Mouse (Mus musculus): Measurements from ENCODE around the gene Atp6v1g3. TPM values are rescaled to one million over a fixed set of nuclear protein-coding genes. Genes with fewer than 3 reads are reported as not detected.

Gene Atp6v1g3
- not detected for total RNA-seq (2021)

DNA sequence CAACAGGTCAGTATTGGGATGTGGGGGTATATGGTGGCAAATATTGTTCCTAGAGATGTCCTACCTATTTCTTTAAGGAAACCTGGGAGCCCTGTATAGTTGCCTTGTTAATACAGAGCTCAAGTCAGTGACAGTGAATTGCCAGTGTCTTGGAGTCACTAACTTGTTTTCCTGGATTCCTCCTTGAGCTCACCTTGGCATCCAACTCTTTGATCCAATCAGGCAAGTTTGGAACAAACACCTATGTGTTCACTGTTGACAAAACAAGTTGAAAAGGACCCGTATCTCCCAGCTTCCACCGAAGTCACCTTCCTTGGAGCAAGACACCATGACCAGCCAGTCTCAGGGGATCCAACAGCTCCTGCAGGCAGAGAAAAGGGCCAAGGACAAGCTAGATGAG lies at the start of gene Atp6v1g3:
Gene Atp6v1g3 (plus strand): TSS at position 301 of the 400 bp plus-strand sequence.
- intact Hi-C loops (cut with DNase I): no loop called here
- DNase-seq: no peak

DNA sequence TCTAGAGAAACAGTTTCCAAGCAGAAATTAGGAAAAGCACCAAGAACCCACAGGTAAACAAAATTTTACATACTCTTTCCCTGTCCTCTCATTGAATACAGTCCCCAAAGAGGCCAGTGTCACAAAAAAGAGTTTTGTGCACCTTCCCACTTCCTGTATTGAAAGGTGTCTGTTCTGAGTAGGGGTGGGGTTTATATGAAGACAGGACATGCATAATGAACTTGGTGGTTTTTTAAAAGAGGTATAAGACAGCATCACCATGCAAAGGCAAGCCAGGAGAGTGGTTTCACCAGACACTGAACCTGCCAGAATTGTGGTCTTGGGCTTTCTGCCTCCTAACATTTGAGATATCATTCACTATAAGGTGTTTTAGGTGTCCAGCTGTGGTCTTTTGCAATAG lies 40.5 kb upstream of the Atp6v1g3 start:
- intact Hi-C loops (cut with DNase I): no loop called here

DNA sequence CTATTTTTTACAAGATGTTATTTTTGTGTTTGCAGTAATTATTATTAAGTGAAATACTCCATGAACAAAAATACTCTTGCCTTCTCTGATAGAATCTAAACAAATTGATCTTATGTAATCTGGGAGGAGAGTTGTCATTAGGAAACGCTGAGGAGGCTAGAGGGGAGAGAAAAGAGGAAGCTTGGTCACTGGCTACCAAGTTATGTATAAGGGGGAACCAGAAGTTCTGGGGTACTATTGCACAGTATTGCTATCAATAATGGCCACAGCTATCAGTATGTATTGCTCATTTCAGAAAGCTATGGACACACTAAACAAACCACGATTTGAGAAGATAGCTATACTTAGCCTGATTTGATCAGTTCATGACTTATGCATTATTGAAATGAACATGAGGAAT lies 36.3 kb upstream of the Atp6v1g3 start:
- DNase-seq: no peak
- intact Hi-C loops (cut with DNase I): no loop called here

More for the DNA sequence above, 40.5 kb upstream of the Atp6v1g3 start:
- no peak for DNase-seq

DNA sequence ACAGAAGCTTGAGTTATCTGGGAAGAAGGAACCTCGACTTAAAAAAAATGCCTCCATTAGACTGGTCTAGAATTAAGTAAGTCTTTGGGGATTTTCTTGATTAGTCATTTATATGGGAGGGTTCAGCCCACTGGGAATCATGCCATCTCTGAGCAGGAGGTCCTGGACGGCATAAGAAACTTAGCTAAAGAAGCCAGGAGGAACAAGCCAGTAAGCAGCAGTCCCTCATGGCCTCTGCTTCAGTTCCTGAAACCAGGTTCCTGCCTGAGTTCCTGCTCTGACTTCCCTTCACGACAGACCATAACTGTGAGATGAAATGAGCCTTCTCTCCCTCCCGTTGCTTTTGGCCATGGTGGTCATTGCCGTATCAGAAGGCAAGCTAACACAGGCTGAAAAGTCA lies 29.6 kb upstream of the Atp6v1g3 start:
- intact Hi-C loops (cut with DNase I): no loop called here
- peak; percentile 30 for DNase-seq

DNA sequence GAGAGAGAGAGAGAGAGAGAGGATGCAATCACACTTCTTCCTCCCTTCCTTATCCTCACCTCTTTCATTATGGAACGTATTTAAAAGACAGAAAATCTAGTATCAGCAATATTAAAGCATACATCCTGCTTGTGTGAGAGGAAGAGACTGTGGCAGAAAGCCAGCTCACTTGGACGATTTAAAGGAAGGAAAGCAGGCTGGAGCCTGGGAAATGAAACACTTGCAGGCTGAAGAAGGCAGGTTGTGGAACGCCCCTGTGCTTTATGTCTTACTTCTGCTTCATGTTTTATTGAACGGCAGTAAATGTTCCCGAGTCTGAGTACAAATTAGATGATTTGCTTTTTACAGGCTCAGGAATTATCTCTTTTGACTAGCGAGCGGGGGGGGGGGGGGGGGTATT lies 29.1 kb upstream of the Atp6v1g3 start:
- intact Hi-C loops (cut with DNase I): no loop called here
- DNase-seq: no peak

DNA sequence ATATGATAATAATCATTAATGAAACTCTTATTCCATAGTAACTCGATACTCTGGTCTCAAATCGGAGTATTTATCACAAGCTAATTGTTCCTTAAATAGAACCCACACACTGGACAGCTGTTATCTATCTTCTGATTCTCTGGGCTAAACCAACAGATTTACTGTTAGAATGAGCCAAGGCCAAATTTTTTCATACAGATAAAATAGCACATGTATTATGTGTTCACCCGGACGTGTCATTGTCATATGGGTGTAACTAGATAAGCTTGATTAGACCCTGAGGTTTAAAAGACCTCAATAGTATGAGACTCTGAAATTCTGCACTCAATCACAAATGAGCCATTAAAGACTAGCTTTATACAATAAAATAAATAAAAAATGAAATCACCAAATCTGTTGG lies 28.4 kb upstream of the Atp6v1g3 start:
- intact Hi-C loops (cut with DNase I): no loop called here
- DNase-seq: no peak

DNA sequence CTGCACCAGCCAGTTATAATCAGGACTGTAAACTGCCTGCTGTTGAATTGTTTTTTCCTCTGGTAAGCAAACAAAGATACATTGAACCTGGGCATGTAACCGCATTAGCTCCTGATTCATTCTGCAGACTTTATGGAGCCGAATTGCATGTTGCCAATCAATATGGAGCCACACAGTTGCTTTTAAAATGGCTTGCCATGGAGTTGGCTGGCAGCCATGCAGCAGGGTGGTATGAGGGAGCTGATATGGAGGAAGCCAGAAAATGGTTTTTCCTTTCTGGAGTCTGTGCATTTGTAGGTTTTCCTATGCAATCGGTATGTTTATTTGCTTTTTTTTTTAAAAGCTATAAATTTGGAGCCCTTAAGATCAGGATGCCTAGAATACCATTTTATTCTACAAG lies 28.0 kb upstream of the Atp6v1g3 start:
- peak; percentile 68 for DNase-seq
- intact Hi-C loops (cut with DNase I): no loop called here

DNA sequence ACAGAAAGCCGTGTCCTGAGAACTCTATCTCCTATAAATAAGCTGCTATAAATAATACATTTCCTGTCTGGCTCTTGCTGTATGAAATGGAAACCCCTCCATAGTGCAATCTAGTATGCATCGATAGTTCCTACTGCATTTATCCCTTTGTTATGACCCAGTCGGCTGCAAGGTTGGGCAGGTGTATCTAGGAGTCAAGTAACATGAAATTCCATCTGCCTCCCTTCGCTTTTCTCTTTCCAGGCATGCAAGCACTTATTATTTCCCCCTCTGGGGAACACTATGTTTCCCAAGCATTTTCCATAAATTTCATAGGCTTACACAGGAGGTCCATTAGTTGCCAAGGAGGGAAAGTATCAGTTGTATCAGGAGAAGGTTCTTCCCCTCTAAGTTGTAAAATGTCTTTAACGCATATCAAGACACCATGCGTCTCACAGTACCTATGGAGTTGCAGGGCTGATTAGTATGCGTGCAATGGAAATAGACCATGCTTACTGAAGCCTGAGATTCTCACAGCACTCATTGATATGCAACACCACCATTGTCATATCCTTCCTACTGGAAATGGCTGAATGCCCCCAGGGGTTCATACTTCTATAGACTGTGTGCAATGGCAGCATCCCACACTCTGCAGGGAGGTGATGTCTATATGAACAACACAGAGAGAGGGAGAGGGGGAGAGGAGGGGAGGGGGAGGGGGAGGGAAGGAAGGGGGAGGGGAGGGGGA lies 26.9 kb upstream of the Atp6v1g3 start:
- intact Hi-C loops (cut with DNase I): no loop called here
- no peak for DNase-seq

DNA sequence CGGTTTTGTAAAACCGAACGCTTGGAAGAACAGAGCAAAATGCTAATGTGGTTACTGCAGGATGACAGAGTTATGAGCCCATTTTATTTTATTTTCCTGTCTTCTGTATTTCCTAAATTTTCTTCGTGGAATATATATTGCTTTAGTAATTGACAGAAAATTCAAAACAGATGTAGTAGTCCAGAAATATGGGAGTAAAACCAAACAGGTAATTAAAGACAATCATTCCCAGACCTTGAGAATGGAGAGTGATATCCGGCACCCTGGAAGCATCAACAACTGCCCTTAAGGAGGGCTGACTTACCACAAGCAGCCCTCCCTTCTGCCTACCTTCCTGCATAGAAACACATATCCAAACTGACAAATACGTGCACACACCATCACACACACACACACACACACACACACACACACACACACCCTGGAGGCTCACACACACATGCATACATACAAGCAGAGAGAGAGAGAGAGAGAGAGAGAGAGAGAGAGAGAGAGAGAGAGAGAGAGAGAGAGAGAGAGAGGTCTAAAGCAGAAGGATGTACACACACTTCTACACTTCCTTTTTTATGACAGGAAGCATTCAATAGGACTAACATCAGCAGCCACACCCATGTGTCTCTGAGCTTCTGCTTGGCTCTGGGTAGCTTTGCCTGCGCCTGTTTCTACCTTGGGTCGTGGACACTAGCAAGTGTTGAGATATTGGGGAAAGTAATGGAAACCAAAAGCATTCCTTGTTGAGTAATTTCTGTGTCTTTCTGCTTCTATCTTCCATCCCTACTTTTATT lies 25.6 kb upstream of the Atp6v1g3 start:
- intact Hi-C loops (cut with DNase I): no loop called here
- no peak for DNase-seq

DNA sequence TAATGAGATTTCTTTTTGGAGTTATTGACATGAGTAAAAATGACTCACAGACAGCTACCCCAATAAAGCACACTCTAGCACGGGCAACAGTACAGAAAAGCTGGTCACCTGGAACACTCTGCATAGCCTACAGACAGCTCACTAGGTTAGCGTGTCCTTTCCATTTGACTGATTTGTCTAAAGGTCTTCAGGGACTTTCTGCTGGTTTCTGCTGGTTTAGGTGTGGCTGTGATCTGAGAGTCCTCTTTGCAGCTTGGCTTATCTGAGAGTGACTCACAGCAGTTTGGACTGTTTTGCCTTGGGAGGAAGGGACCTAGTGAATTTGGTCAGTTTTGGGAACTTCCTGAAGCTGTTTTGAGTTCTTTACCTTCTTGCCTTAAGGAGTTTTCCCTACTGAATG lies 24.8 kb upstream of the Atp6v1g3 start:
- intact Hi-C loops (cut with DNase I): no loop called here
- DNase-seq: no peak

DNA sequence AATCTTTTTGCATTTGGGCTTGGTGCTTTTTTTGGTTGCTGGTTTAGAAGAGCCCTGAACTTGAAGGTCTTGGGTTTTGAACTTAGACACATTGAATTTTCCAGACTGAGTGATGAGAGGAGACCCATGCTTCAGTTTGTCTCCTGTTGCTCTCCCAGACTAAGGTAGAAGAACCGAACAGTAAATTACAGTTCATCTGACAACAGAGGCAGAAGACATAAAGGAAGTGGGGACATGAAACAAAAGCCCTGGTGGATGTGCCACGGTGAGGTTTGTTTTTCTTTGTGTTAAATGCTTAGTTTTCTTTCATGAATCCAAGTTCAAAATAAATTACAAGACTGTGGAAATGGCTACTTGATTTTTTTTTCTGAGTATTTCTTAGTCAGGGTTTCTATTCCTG lies 22.6 kb upstream of the Atp6v1g3 start:
- DNase-seq: no peak
- intact Hi-C loops (cut with DNase I): no loop called here

DNA sequence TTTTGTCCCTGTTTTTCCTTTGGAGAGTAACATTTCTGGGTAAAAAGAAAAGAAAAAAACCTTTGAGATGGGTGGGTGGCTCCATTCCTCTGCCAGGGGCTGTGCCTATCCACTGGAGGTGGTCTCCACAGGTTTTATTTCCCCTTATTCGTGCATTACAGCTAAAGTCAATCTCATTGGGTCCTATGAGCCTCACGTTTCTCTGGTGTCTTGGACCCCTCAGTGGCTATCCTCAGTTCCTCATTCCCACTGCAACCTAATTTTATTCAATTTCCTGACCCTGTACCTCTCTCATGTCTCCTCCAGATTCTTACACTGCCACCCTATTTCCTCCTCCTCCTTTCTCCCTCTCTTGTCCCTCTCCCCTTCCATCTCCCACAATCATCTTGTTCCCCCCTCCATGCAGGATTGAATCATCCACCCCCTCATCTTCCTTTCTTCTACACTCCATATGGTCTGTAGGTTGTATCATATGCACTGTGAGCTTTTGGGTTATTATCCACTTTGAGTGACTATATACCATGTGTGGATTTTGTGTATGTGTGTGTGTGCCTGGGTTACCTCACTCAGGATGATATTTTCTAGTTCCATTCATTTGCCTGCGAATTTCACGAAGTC lies 17.3 kb upstream of the Atp6v1g3 start:
- intact Hi-C loops (cut with DNase I): no loop called here
- DNase-seq: no peak

DNA sequence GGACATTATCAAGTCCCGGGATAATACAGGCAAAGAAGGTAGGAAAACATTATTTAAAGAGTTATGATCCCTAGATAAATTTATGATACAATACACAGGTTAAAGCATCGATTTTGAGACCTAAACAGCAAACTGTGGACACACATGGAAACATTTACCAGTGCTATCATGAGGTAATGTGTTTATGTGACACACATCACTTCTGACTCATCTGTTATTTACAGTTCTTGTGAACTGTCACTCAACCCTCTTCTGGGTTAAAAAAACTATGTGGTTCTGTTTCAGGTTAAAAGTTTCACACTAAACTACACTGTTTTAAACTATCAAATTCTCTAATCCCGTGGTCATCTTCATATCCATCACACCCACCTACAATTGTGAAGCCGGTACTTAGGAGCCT lies 14.8 kb upstream of the Atp6v1g3 start:
- no peak for DNase-seq
- intact Hi-C loops (cut with DNase I): no loop called here

DNA sequence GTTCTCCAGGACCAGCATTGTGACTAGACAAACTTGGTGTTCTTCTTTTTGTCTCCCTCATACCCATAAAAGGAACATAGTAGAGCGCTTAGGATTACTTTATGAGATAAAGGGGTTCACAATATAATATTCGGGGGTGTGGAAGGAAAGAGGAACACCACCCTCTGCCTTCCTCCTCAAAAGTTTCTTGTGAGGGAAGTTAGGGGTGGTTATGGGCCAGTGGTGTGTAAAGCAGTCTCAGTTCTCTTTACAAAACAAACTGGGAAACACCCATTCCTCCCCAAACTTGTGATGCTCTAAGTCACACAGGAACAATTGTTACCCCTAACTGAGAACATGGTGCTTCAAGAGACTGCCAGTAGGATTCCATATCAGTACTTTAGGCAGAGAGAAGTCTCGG lies 12.0 kb upstream of the Atp6v1g3 start:
- DNase-seq: no peak
- intact Hi-C loops (cut with DNase I): no loop called here

DNA sequence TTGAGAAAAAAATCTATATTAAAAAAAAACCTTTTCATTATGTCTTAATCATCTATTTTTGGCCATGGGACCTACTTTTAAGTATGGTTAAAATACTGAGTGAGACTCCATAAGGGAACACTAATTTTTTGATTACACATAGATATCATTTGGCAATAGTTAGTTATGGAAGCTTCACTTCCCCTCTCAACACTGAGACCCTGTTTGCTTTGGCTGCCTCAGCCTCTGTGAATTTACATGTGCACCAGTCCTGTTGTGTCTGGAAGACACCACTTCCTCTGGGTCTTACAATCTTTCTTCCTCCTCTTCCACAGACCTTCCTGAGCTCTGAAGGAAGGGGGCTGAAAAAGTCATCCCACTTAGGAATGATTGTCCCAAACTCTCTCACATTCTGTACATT lies 11.1 kb upstream of the Atp6v1g3 start:
- intact Hi-C loops (cut with DNase I): no loop called here
- no peak for DNase-seq

DNA sequence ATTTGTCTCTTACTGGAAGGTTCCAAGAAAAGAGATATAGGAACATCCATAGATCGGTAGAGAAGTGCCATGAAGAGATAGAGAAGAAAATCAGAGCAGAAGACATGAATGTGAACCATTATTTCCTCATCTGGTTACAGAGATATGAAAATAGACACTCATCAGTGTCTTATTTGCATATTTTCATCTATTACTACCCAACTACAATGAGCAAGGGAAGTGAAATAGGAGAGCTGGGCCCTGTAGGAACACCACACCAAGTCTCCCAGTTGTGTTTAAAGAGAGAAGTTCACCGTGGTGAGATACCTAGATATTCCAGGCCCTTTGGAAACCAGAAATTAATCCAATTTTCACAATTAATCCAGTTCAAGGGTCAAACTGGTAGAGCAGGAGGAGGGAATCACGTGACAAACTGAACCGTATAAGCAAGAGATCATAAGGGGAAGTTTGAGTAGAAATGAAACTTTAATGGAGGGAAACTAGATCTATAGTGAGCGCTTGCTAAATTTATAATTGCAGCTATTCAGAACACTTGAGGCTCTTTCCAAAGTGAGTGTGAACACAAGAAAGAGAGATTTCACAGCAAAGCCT lies 6.0 kb upstream of the Atp6v1g3 start:
- intact Hi-C loops (cut with DNase I): no loop called here
- no peak for DNase-seq

DNA sequence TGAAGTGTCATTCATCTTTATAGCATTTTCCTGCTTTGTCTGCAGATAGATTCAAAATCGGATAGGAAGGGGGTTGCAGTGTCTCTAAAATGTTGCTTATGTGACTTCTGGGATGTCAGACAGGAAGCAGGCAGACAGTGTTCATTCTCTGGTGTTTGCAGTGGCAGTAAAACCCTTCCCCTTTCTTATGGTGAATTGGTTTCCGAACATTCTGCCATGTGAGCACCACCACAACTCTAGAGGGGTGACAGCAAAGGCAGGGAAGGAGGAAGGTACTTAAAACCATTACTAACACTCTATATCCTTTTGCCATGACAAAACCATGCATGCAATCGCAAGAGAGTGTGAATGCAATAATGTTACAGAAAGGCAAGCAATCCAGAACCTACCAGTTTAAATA lies 1.4 kb downstream of the Atp6v1g3 start:
- intact Hi-C loops (cut with DNase I): no loop called here

DNA sequence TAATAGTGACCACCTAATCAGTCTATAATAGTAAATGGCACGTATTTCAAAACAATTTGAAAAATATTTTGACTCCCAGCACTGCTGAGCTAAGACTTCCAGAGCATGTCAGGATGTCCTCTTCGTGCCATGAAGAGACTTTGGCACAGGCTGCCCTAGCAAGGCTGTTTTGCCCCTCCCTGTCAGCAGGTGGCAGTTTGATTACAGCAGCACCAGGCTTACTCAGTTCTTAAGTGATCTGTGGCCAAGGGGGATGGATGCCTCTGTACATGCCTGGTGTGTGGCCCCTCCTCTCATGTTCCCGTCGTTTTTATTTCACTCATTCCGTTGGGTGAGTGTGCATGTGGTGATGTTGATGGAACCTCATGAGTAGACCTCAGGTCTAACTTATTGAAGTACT lies 2.3 kb downstream of the Atp6v1g3 start:
- intact Hi-C loops (cut with DNase I): no loop called here
- DNase-seq: peak; percentile 35

More for the DNA sequence above, 1.4 kb downstream of the Atp6v1g3 start:
- DNase-seq: no peak

DNA sequence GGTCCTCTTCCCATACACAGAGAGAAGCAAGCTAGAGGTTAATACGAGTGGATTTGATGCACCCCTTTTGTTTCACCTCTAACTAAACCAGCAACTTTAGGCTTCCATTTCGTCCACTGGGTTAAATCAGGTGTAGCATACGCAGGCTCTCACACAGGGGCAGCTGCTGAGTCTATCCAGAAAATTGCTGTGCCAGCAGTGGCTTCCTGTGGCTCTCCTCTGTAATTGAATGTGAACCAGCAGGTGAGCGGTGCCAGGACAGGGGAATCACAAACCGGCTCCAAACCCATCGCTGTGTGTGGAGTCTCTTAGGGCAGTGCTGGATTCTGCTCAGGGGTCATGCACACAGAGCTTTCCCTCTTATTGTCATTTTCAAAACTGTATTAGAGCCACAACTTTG lies 7.6 kb downstream of the Atp6v1g3 start:
- peak; percentile 7 for DNase-seq
- intact Hi-C loops (cut with DNase I): loop anchor here (10.0 kb wide), 1 partner anchor 136 kb away; no protein-coding TSS in a partner anchor

DNA sequence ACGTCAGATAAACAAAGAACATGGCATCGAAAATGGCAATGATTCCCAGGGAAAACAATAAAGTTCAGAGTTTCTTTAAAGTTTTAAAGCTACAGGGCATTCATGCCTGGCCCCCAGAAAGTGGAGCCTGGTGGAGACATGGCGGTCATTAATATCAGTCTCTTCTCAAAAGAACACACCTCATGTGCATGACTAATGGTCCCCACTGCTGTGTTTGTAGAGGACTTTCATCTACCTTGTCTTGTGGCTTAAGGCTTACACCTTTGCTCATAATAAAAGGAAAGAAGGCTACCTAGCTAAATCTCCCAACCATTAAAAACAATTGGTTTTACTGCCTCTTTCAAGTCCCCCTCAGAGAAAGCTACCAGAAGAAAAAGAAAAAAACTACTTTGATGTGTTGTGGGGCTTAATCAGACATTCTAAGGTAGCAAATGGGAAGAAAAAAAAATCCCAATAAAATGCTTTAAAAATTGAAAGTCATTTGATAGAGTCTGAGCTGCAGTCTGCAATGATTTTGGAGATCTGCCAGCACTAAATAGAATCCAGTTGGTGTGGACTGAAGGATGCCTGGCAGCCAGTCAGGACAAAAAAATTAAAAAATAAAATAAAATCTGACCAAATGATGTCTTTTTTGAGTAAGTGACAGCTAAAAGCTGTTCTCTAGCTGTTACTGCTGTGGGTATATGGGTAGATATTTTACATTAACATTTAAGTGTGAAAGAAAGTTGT lies 9.0 kb downstream of the Atp6v1g3 start:
- intact Hi-C loops (cut with DNase I): loop anchor here (10.0 kb wide), 1 partner anchor 138 kb away; no protein-coding TSS in a partner anchor
- no peak for DNase-seq

DNA sequence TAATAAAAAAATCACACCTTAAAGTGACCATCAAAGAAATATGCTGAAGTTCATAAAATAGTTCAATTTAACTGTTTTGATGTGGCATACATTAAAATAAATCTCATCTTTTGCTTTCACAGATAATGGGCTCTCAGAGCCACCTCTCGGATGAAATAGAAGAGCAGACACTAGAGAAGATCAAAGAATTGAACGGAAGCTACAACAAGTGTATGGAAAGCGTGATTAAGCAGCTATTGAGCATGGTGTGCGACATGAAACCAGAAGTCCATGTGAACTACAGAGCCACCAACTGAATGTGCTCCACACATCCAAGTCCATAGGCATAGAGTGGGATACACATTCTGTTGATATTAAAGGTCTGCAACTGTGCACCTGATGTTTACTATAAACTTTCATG lies 14.1 kb downstream of the Atp6v1g3 start:
- intact Hi-C loops (cut with DNase I): loop anchor here (10.0 kb wide), 1 partner anchor 143 kb away; no protein-coding TSS in a partner anchor

More for the DNA sequence above, 14.1 kb downstream of the Atp6v1g3 start:
- DNase-seq: no peak
